Mouse (Mus musculus): ENCODE data around the gene Acss1. TPM values are rescaled to one million over a fixed set of nuclear protein-coding genes. Genes with fewer than 3 reads are reported as not detected.

Acss1 gene
- polyA plus RNA-seq, 1 experiment from 2014 or later = 35.3 TPM

DNA sequence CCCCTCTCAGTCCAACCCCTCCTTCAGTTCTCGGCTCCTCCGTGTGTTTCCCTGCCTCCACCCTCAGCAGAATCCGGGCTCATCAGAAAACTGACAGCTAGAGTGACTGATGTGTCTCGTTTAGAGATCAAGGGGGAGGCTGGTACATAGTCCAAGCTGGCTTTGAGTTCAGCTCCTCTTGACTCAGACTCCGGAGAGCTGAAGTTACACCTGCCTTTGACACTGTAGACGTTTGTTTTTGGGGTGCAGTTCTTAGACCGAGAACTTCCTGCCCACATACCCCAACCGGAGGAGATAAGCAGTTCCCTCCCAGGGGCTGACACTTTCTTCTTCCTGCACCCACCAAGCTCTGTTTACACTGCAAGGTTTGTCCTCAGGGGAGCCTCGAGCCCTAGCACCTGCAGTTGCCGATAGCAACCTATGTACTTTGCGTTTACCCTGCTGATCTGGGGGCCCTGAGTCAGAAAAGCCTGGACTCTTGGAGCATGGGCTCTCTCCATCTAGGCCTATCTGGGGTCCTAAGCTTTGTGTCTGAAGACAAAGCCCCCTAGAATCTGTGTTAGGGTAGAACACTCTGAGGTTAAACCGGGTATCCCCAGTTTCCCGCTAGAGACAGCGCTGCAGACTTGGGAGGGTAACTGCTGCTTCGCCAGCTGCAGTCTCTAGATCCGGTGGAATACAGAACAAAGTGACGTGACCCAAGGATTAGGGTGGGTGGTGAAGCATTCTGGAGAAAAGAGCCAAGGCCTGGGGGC, 1.1 kb downstream of the Acss1 start:
- peaks cover 17% of the 10 kb centered on the region for H3K4me1 ChIP-seq (ENCODE audit: control insufficient read depth, insufficient read depth, low read length)
- H3K27ac ChIP-seq (ENCODE audit: low read length) = peak overlapping the region; percentile 84
- 3% methylated on average over 17 of the region's 17 CpGs for WGBS
- peak; percentile 62 for ATAC-seq
- peak overlapping the region; percentile 78 for H3K9ac ChIP-seq (ENCODE audit: low read depth, low read length)
- peak overlapping the region; percentile 91 for H3K4me2 ChIP-seq (ENCODE audit: low read depth, low read length)
- H3K27me3 ChIP-seq (replicated peaks; ENCODE audit: control insufficient read depth, insufficient read depth, low read length) = no peaks in the 10 kb centered on the region
- H3K9me3 ChIP-seq (ENCODE audit: control insufficient read depth, low read length) = no peaks in the 10 kb centered on the region
- H3K36me3 ChIP-seq (ENCODE audit: control insufficient read depth, insufficient read depth, low read length) = no peaks in the 10 kb centered on the region
- H3K4me3 ChIP-seq (ENCODE audit: low read length) = peak overlapping the region; percentile 72

DNA sequence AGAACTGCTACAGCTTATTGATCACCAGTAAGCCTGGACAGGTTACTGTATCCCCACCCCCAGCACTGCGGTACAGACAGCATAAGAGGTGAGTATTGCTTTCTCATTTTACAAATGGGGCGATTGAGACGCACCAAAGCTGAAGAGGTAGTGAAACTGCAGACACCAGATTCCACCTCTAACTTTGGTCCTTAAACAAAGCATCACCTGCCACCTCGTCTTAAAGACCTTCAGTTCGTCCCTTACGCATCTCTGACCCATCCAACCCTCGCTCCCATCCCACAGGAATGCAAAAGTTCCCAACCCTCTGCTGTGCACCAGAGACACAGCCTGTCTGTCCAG, 1.6 kb downstream of the Acss1 start:
- Histone ChIP-seq H3K9ac (ENCODE audit: low read depth, low read length) (peak overlapping the region; percentile 78), H3K27me3 (replicated peaks; ENCODE audit: control insufficient read depth, insufficient read depth, low read length) (no peaks in the 10 kb centered on the region), H3K4me2 (ENCODE audit: low read depth, low read length) (peak overlapping the region; percentile 91), H3K27ac (ENCODE audit: low read length) (peak overlapping the region; percentile 84), H3K4me3 (ENCODE audit: low read length) (peak overlapping the region; percentile 72), H3K4me1 (ENCODE audit: control insufficient read depth, insufficient read depth, low read length) (peaks cover 17% of the 10 kb centered on the region), H3K9me3 (ENCODE audit: control insufficient read depth, low read length) (no peaks in the 10 kb centered on the region), H3K36me3 (ENCODE audit: control insufficient read depth, insufficient read depth, low read length) (no peaks in the 10 kb centered on the region)
- 47% methylated on average over 7 of the region's 7 CpGs for WGBS
- ATAC-seq = no peak

DNA sequence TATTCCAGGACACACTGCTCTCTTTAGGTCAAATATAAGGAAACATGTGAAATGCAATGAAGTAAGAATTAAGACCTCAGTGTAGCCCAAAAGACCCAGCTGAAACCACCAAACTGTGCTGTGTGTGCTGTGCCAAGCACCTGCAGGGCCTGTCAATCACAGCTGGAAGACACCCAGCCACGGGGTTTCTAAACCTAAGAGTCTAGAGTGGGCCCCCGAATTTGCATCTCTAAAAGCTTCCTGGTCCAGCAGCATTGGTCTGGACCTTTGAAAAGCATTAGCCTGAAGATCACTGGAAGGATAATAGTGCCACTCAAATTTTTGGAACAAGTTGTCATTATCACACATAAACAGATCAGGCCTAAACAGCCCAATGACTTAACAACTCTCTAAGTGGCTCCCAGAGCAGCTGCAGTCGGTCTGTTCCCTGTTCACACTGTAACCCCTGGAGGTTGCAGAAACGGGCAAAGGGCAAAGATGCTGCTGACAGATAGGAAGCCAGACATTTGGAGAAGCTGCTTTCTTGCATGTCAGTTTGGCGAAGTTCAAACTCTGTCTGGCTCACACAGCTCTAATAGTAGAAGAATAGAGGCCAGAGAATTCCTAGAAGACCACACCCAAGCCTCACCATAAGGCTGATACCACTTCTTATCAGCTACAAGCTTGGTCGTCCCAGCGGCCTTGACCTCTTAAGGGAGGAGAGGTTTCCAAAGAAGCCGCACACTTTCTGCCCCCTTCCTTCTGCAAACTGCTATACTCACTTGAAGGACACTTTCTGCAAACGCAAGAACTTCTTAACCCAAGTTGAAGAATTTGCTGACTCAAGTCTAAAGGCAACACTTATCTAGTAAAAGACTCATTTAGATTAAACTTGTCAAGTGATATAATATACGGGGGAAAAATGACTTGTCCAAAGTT, 2.5 kb downstream of the Acss1 start:
- Histone ChIP-seq H3K27me3 (replicated peaks; ENCODE audit: control insufficient read depth, insufficient read depth, low read length) (no peaks in the 10 kb centered on the region), H3K9me3 (ENCODE audit: control insufficient read depth, low read length) (no peaks in the 10 kb centered on the region), H3K27ac (ENCODE audit: low read length) (peak overlapping the region; percentile 23), H3K4me1 (ENCODE audit: control insufficient read depth, insufficient read depth, low read length) (peaks cover 17% of the 10 kb centered on the region), H3K4me2 (ENCODE audit: low read depth, low read length) (0 out of 2 replicates have a peak overlapping the region, but pooled peaks have one; percentile 7), H3K4me3 (ENCODE audit: low read length) (no peak overlapping the region), H3K9ac (ENCODE audit: low read depth, low read length) (no peak overlapping the region), H3K36me3 (ENCODE audit: control insufficient read depth, insufficient read depth, low read length) (no peaks in the 10 kb centered on the region)
- peak; percentile 34 for ATAC-seq
- WGBS = 39% methylated on average over 10 of the region's 10 CpGs

DNA sequence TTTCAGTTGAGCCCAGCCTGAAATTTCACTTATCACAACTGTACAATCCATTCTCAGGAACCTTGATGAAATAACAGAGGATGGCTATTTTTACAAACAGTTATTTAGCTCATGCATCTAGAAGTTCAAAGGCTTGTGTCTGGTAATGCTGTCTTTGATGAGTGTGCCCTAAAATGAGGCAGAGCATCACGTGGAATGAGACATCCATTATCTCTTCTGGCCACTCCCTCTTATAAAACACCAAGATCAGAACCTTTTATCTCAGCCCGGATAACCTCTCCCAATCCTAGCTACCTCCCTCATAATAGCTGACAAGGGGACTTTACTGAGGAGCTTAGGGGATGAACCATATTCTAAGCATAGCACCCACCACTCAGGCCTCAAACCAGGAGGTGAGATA, 3.3 kb downstream of the Acss1 start:
- Histone ChIP-seq H3K27ac (ENCODE audit: low read length) (no peak overlapping the region), H3K9me3 (ENCODE audit: control insufficient read depth, low read length) (no peaks in the 10 kb centered on the region), H3K4me2 (ENCODE audit: low read depth, low read length) (no peak overlapping the region), H3K27me3 (replicated peaks; ENCODE audit: control insufficient read depth, insufficient read depth, low read length) (no peaks in the 10 kb centered on the region), H3K36me3 (ENCODE audit: control insufficient read depth, insufficient read depth, low read length) (no peaks in the 10 kb centered on the region), H3K4me3 (ENCODE audit: low read length) (no peak overlapping the region), H3K9ac (ENCODE audit: low read depth, low read length) (no peak overlapping the region), H3K4me1 (ENCODE audit: control insufficient read depth, insufficient read depth, low read length) (peaks cover 17% of the 10 kb centered on the region)
- 58% methylated on average over 2 of the region's 2 CpGs for WGBS
- ATAC-seq = no peak

DNA sequence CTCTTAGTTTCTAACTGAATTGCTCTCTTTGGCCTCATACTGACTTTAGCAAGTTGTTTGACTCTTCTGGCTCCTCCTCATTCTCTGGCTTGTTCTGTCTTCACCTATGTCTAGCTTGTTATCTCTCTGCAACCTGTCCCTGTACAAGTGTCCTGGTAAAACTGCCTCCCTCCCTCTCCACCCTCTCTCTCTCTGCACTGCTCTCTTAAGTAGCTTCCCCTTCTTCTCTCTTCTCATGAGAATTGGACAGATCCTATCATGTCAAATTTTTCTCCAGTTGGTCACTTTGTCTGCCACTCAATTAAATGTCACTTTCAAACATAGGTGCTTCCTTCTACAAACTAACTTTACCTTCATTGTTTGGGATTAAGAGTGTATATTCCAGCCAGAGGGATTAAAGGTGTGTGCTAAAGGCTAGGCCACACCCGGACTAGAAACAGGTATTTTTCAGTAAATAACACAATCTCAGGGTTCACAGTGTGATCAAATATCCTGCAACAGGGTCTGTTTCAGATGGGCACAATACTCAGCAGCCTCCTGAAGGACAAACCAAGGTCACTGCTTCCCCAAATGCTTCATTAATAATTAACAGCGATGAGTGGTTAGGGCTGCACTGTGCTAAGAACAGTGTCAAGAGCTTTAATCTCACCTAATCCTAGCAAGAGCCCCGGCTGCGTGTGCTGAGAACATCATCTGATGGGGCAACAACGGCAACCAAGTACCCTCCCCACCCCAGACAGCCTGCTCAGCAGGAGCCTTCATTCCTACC, 4.0 kb downstream of the Acss1 start:
- H3K4me3 ChIP-seq (ENCODE audit: low read length) = no peak overlapping the region
- WGBS = 66% methylated on average over 5 of the region's 5 CpGs

DNA sequence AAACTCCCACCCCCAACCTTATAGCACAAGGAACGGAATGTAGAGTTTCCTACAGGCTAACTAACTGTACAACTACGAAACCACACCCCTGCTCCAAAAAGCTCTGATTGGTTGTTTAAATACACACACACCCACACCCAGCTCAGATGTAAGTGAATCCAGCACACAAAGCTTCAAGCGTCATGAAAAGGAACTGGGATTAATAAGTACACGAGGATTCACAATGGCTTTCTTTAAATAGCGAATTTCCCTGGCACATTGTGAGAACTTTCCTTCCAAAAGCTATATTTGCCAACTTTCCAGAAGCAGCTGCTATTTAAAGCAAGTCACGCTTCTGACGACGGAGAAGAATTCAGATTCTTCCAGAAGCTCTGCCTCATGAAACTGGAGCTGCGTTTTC, 5.0 kb downstream of the Acss1 start:
- H3K27ac ChIP-seq (ENCODE audit: low read length) = peak overlapping the region; percentile 49; the same call in 1 of the 2 replicates

More for the DNA sequence above, 4.0 kb downstream of the Acss1 start:
- H3K4me2 ChIP-seq (ENCODE audit: low read depth, low read length) = no peak overlapping the region
- H3K9me3 ChIP-seq (ENCODE audit: control insufficient read depth, low read length) = no peaks in the 10 kb centered on the region
- no peak overlapping the region for H3K9ac ChIP-seq (ENCODE audit: low read depth, low read length)
- H3K4me1 ChIP-seq (ENCODE audit: control insufficient read depth, insufficient read depth, low read length) = peaks cover 17% of the 10 kb centered on the region
- no peaks in the 10 kb centered on the region for H3K27me3 ChIP-seq (replicated peaks; ENCODE audit: control insufficient read depth, insufficient read depth, low read length)
- H3K27ac ChIP-seq (ENCODE audit: low read length) = peak overlapping the region; percentile 49; the same call in 1 of the 2 replicates
- ATAC-seq = no peak
- H3K36me3 ChIP-seq (ENCODE audit: control insufficient read depth, insufficient read depth, low read length) = no peaks in the 10 kb centered on the region

DNA sequence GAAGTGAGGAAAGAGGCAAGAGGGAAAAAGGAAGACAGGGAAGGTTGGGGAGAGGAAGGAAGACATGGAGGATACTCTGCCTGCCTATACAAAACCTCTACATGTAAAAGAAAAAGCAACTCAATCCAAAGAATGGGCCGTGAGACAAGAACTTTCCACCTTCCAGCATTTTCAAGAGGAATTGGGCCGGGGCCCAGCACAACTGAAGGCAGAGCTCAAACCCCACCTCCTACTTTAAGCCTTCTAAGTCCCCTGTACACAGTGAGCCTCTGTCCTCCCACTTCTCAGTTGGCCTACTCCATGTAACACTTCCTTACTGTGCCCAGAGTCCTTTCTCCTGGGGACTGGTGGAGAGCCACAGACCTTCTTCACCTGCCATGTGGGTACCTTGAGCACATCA, 6.3 kb downstream of the Acss1 start:
- Histone ChIP-seq H3K4me1 (ENCODE audit: control insufficient read depth, insufficient read depth, low read length) (peaks cover 11% of the 10 kb centered on the region), H3K9ac (ENCODE audit: low read depth, low read length) (no peak overlapping the region), H3K9me3 (ENCODE audit: control insufficient read depth, low read length) (no peaks in the 10 kb centered on the region), H3K4me2 (ENCODE audit: low read depth, low read length) (no peak overlapping the region), H3K27me3 (replicated peaks; ENCODE audit: control insufficient read depth, insufficient read depth, low read length) (no peaks in the 10 kb centered on the region), H3K4me3 (ENCODE audit: low read length) (no peak overlapping the region), H3K27ac (ENCODE audit: low read length) (no peak overlapping the region), H3K36me3 (ENCODE audit: control insufficient read depth, insufficient read depth, low read length) (no peaks in the 10 kb centered on the region)
- ATAC-seq = no peak
- WGBS = 85% methylated on average over 2 of the region's 2 CpGs

More for the DNA sequence above, 5.0 kb downstream of the Acss1 start:
- Histone ChIP-seq H3K4me3 (ENCODE audit: low read length) (no peak overlapping the region), H3K4me2 (ENCODE audit: low read depth, low read length) (no peak overlapping the region), H3K9ac (ENCODE audit: low read depth, low read length) (no peak overlapping the region), H3K9me3 (ENCODE audit: control insufficient read depth, low read length) (no peaks in the 10 kb centered on the region), H3K36me3 (ENCODE audit: control insufficient read depth, insufficient read depth, low read length) (no peaks in the 10 kb centered on the region), H3K27me3 (replicated peaks; ENCODE audit: control insufficient read depth, insufficient read depth, low read length) (no peaks in the 10 kb centered on the region), H3K4me1 (ENCODE audit: control insufficient read depth, insufficient read depth, low read length) (peaks cover 11% of the 10 kb centered on the region)
- no peak for ATAC-seq
- WGBS = 62% methylated on average over 9 of the region's 9 CpGs

DNA sequence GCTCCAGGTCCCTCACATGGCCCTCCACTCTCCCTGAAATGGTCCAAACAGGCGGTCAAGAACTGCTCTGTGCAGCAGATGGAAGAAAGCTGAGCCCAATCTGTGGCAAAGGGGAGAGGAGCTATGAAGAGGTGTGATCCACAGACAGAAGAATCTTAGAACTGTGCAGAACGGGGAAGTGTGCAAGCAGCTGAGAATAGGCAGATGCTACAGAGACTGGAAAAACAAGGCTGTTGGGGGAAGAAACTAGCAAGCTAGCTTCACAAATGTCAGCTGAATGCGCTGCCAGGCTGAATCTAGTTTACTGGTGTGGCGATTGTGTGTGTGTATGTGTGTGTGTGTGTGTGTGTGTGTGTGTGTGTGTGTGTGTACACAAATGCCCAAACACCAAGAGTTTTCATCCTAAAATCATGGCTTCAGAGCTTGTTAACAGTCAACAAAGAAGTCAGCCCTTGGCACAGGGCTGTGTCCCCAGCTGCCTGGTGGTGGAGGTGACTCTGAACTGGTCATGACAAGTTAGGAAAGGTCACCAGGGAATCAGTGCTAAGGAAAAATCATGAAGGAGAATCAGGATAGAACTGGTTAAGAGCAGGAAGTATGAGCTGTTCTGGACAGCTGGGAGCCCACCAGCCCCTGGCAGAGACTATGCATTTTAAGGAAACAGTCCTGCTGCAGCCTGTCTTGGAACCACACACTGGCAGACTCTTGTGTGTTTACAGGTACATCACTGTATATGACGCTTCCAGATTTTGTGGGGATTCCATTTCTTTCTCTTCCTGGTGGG, 7.4 kb downstream of the Acss1 start:
- Histone ChIP-seq H3K9ac (ENCODE audit: low read depth, low read length) (no peak overlapping the region), H3K4me2 (ENCODE audit: low read depth, low read length) (no peak overlapping the region), H3K4me3 (ENCODE audit: low read length) (no peak overlapping the region), H3K27me3 (replicated peaks; ENCODE audit: control insufficient read depth, insufficient read depth, low read length) (no peaks in the 10 kb centered on the region), H3K4me1 (ENCODE audit: control insufficient read depth, insufficient read depth, low read length) (peaks cover 4% of the 10 kb centered on the region; the same call in 1 of the 2 replicates), H3K36me3 (ENCODE audit: control insufficient read depth, insufficient read depth, low read length) (no peaks in the 10 kb centered on the region), H3K9me3 (ENCODE audit: control insufficient read depth, low read length) (no peaks in the 10 kb centered on the region), H3K27ac (ENCODE audit: low read length) (no peak overlapping the region)
- WGBS = 77% methylated on average over 5 of the region's 5 CpGs
- ATAC-seq = no peak; the same call in 1 of the 2 replicates

All from intestine, embryonic 16.5 days (tissue).